Mouse (Mus musculus): ENCODE results near the gene Snx20. TPM values are rescaled to one million over a fixed set of nuclear protein-coding genes. Genes with fewer than 3 reads are reported as not detected.
A peak's percentile ranks its signal among the peaks of the same experiment; 100 is the strongest.

Snx20 gene
- total and polyA plus RNA-seq, 3 experiments: 15.9 to 38.8 (median 19.5) TPM

- no peak for DNase-seq (ENCODE audit: low spot score)
- Histone ChIP-seq H3K4me1 (ENCODE audit: insufficient read depth, low read depth, low read length) (peaks cover 24% of the 10 kb centered on the region), H3K9me3 (replicated peaks) (peaks cover 12% of the 10 kb centered on the region), H3K27me3 (ENCODE audit: insufficient read depth, low read length) (peaks cover 3% of the 10 kb centered on the region; the same call in 1 of the 2 replicates), H3K36me3 (replicated peaks) (peaks cover 66% of the 10 kb centered on the region), H3K4me3 (ENCODE audit: low read depth, low read length) (no peak overlapping the region; the same call in 1 of the 2 replicates)
- no peak for ATAC-seq (ENCODE audit: extremely low read depth, insufficient number of reproducible peaks, low FRiP score, poor library complexity, severe bottlenecking)
- TF ChIP-seq POLR2AphosphoS5 (IDR thresholded peaks at IDR 0.05; ENCODE audit: insufficient replicate concordance, low read depth, low read length) (no peak), TAL1 (conservative IDR thresholded peaks at IDR 0.05; ENCODE audit: low read depth, low read length) (no peak), GATA2 (IDR thresholded peaks at IDR 0.05; ENCODE audit: borderline replicate concordance, low read depth, low read length) (no peak), GATA1 (IDR thresholded peaks at IDR 0.05; ENCODE audit: borderline replicate concordance, low read length) (no peak), CTCF (IDR thresholded peaks at IDR 0.05; ENCODE audit: low read depth, low read length) (no peak)
Observed at GRCm38 (mm10) chr8:88627265-88627991, 8.5 kb downstream of the Snx20 start.

GRCm38 (mm10) chr8:88626940-88627264, 9.0 kb downstream of the Snx20 start:
- DNase-seq (ENCODE audit: low spot score) (no peak), ATAC-seq (ENCODE audit: extremely low read depth, insufficient number of reproducible peaks, low FRiP score, poor library complexity, severe bottlenecking) (no peak)
- H3K4me1 ChIP-seq (ENCODE audit: insufficient read depth, low read depth, low read length): peaks cover 19% of the 10 kb centered on the region
- no peak overlapping the region; the same call in 1 of the 2 replicates for H3K4me3 ChIP-seq (ENCODE audit: low read depth, low read length)
- H3K36me3 ChIP-seq (replicated peaks): peaks cover 66% of the 10 kb centered on the region
- peaks cover 12% of the 10 kb centered on the region for H3K9me3 ChIP-seq (replicated peaks)
- no peak for TF ChIP-seq GATA2 (IDR thresholded peaks at IDR 0.05; ENCODE audit: borderline replicate concordance, low read depth, low read length)
- no peak for TF ChIP-seq POLR2AphosphoS5 (IDR thresholded peaks at IDR 0.05; ENCODE audit: insufficient replicate concordance, low read depth, low read length)
- no peak for TF ChIP-seq CTCF (IDR thresholded peaks at IDR 0.05; ENCODE audit: low read depth, low read length)
- TF ChIP-seq GATA1 (IDR thresholded peaks at IDR 0.05; ENCODE audit: borderline replicate concordance, low read length): no peak
- no peak for TF ChIP-seq TAL1 (conservative IDR thresholded peaks at IDR 0.05; ENCODE audit: low read depth, low read length)
- H3K27me3 ChIP-seq (ENCODE audit: insufficient read depth, low read length): peaks cover 3% of the 10 kb centered on the region; the same call in 1 of the 2 replicates

GRCm38 (mm10) chr8:88626433-88626832, 9.5 kb downstream of the Snx20 start:
- H3K4me1 ChIP-seq (ENCODE audit: insufficient read depth, low read depth, low read length): peaks cover 15% of the 10 kb centered on the region
- no peak for TF ChIP-seq TAL1 (conservative IDR thresholded peaks at IDR 0.05; ENCODE audit: low read depth, low read length)
- TF ChIP-seq CTCF (IDR thresholded peaks at IDR 0.05; ENCODE audit: low read depth, low read length): no peak
- TF ChIP-seq GATA2 (IDR thresholded peaks at IDR 0.05; ENCODE audit: borderline replicate concordance, low read depth, low read length): no peak
- no peak for TF ChIP-seq GATA1 (IDR thresholded peaks at IDR 0.05; ENCODE audit: borderline replicate concordance, low read length)
- no peak for TF ChIP-seq POLR2AphosphoS5 (IDR thresholded peaks at IDR 0.05; ENCODE audit: insufficient replicate concordance, low read depth, low read length)
- H3K9me3 ChIP-seq (replicated peaks): peaks cover 12% of the 10 kb centered on the region
- no peak overlapping the region for H3K4me3 ChIP-seq (ENCODE audit: low read depth, low read length)
- ATAC-seq (ENCODE audit: extremely low read depth, insufficient number of reproducible peaks, low FRiP score, poor library complexity, severe bottlenecking): no peak
- DNase-seq (ENCODE audit: low spot score): no peak
- peaks cover 61% of the 10 kb centered on the region for H3K36me3 ChIP-seq (replicated peaks)
- H3K27me3 ChIP-seq (ENCODE audit: insufficient read depth, low read length): peaks cover 3% of the 10 kb centered on the region; the same call in 1 of the 2 replicates

DNA sequence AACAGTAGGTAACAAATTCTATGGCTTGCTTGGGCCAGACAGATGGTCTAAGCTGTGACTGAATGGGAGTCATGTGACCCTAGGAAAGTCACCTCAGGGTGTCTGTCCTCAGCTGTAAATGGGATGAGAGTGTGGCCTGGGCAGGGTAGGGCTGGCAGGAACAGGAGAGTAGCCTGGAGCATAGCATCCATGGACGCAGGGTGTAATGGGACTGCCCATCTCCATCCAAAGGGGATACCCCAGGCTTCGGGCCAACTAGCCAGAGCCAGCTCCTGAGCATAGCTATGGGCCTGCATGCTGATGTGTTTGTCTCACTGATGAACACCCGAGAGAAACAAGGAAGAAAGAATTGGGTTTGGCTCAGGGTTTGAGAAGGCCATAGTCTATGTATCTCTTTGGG, 11.7 kb downstream of the Snx20 start:
- Histone ChIP-seq H3K4me1 (ENCODE audit: insufficient read depth, low read depth, low read length) (peaks cover 5% of the 10 kb centered on the region; the same call in 1 of the 2 replicates), H3K9me3 (replicated peaks) (peaks cover 12% of the 10 kb centered on the region), H3K4me3 (ENCODE audit: low read depth, low read length) (no peak overlapping the region), H3K27me3 (ENCODE audit: insufficient read depth, low read length) (peaks cover 7% of the 10 kb centered on the region; the same call in 1 of the 2 replicates), H3K36me3 (replicated peaks) (peaks cover 47% of the 10 kb centered on the region)
- TF ChIP-seq GATA2 (IDR thresholded peaks at IDR 0.05; ENCODE audit: borderline replicate concordance, low read depth, low read length) (no peak), TAL1 (conservative IDR thresholded peaks at IDR 0.05; ENCODE audit: low read depth, low read length) (no peak), GATA1 (IDR thresholded peaks at IDR 0.05; ENCODE audit: borderline replicate concordance, low read length) (no peak), POLR2AphosphoS5 (IDR thresholded peaks at IDR 0.05; ENCODE audit: insufficient replicate concordance, low read depth, low read length) (no peak), CTCF (IDR thresholded peaks at IDR 0.05; ENCODE audit: low read depth, low read length) (no peak)
- no peak for ATAC-seq (ENCODE audit: extremely low read depth, insufficient number of reproducible peaks, low FRiP score, poor library complexity, severe bottlenecking)
- DNase-seq (ENCODE audit: low spot score): no peak

DNA sequence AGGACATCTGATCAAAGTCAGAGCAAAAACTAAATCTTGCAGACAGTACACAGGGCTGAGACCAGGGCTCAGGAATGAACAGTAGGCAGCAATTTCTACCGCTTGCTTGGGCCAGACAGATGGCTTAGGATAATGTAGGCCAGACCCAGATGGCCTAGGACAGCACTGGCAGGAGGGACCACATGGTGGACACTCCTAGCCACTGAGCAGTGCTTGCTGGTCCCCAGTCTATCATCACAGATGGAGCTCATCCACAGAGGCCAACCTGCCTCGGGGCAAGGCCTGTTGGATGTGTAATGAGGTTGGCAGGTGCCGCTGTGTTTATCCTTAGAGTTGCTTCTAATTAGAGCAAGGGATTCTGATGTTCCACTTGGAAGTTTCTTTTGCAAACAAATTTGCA, 12.6 kb downstream of the Snx20 start:
- ATAC-seq (ENCODE audit: extremely low read depth, insufficient number of reproducible peaks, low FRiP score, poor library complexity, severe bottlenecking): no peak
- no peak for DNase-seq (ENCODE audit: low spot score)
- Histone ChIP-seq H3K4me3 (ENCODE audit: low read depth, low read length) (no peak overlapping the region), H3K36me3 (replicated peaks) (peaks cover 37% of the 10 kb centered on the region), H3K4me1 (ENCODE audit: insufficient read depth, low read depth, low read length) (peaks cover 5% of the 10 kb centered on the region; the same call in 1 of the 2 replicates), H3K27me3 (ENCODE audit: insufficient read depth, low read length) (peaks cover 10% of the 10 kb centered on the region; the same call in 1 of the 2 replicates), H3K9me3 (replicated peaks) (peaks cover 11% of the 10 kb centered on the region)
- no peak for TF ChIP-seq POLR2AphosphoS5 (IDR thresholded peaks at IDR 0.05; ENCODE audit: insufficient replicate concordance, low read depth, low read length)
- no peak for TF ChIP-seq GATA2 (IDR thresholded peaks at IDR 0.05; ENCODE audit: borderline replicate concordance, low read depth, low read length)
- no peak for TF ChIP-seq TAL1 (conservative IDR thresholded peaks at IDR 0.05; ENCODE audit: low read depth, low read length)
- TF ChIP-seq GATA1 (IDR thresholded peaks at IDR 0.05; ENCODE audit: borderline replicate concordance, low read length): no peak
- TF ChIP-seq CTCF (IDR thresholded peaks at IDR 0.05; ENCODE audit: low read depth, low read length): no peak

GRCm38 (mm10) chr8:88621408-88621807, 14.5 kb downstream of the Snx20 start:
- peak; percentile 46 for DNase-seq (ENCODE audit: low spot score)
- TF ChIP-seq GATA1 (IDR thresholded peaks at IDR 0.05; ENCODE audit: borderline replicate concordance, low read length) (no peak), TAL1 (conservative IDR thresholded peaks at IDR 0.05; ENCODE audit: low read depth, low read length) (no peak), CTCF (IDR thresholded peaks at IDR 0.05; ENCODE audit: low read depth, low read length) (peak; percentile 28; the same call in 1 of the 2 replicates), POLR2AphosphoS5 (IDR thresholded peaks at IDR 0.05; ENCODE audit: insufficient replicate concordance, low read depth, low read length) (no peak), GATA2 (IDR thresholded peaks at IDR 0.05; ENCODE audit: borderline replicate concordance, low read depth, low read length) (no peak)
- Histone ChIP-seq H3K4me1 (ENCODE audit: insufficient read depth, low read depth, low read length) (no peaks in the 10 kb centered on the region), H3K27me3 (ENCODE audit: insufficient read depth, low read length) (peaks cover 14% of the 10 kb centered on the region; the same call in 1 of the 2 replicates), H3K4me3 (ENCODE audit: low read depth, low read length) (no peak overlapping the region), H3K36me3 (replicated peaks) (peaks cover 20% of the 10 kb centered on the region), H3K9me3 (replicated peaks) (no peaks in the 10 kb centered on the region)
- peak; percentile 52; the same call in 1 of the 2 replicates for ATAC-seq (ENCODE audit: extremely low read depth, insufficient number of reproducible peaks, low FRiP score, poor library complexity, severe bottlenecking)

Data from G1E (cell line).